Mouse (Mus musculus): ENCODE data around the gene Rabgap1l.

Gene Rabgap1l

DNA sequence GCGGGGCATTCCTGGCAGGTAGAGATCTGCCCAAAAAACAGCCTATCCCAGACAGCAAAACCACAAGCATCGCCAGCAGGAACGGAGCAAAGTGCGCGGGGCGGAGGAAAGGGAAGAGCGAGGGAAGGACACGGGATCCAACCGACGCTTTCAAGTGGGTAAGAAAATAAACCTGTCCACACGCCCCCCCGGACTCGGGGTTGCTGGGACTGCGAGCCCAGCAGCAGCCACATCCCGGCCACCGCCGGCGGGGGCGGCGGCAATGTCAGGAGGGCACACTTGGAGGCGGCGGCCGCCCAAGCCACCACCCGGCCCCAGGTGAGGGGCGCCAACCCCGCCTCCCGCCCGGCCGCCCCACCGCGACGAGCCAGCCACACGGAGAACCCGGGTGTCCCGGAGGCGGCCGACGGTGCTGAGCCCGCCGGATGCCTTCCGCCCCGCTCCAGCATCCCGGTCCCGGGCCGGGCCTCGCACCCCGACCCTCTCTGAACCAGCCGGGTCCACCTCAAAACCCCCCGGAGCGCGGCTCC lies 790 bp downstream of the Rabgap1l start:
- H3K9me3 ChIP-seq (ENCODE audit: low read length): no peaks in the 10 kb centered on the region
- H3K4me3 ChIP-seq (replicated peaks; ENCODE audit: low read length): peak overlapping the region; percentile 94
- H3K36me3 ChIP-seq (ENCODE audit: insufficient read depth, low read length): no peaks in the 10 kb centered on the region
- H3K27me3 ChIP-seq (ENCODE audit: insufficient read depth, low read length): peaks cover 13% of the 10 kb centered on the region
- H3K4me1 ChIP-seq (replicated peaks; ENCODE audit: low read depth, low read length): peaks cover 14% of the 10 kb centered on the region
- TF ChIP-seq POU5F1 (IDR thresholded peaks at IDR 0.05; ENCODE audit: borderline replicate concordance, low read length) (no peak), CTCF (conservative IDR thresholded peaks at IDR 0.05; ENCODE audit: low read length) (no peak)

- peak overlapping the region; percentile 94 for H3K4me3 ChIP-seq (replicated peaks; ENCODE audit: low read length)
- H3K4me1 ChIP-seq (replicated peaks; ENCODE audit: low read depth, low read length): peaks cover 14% of the 10 kb centered on the region
- no peaks in the 10 kb centered on the region for H3K9me3 ChIP-seq (ENCODE audit: low read length)
- H3K36me3 ChIP-seq (ENCODE audit: insufficient read depth, low read length): no peaks in the 10 kb centered on the region
- TF ChIP-seq NANOG (IDR thresholded peaks at IDR 0.05; ENCODE audit: borderline replicate concordance, low read length) (no peak), POU5F1 (IDR thresholded peaks at IDR 0.05; ENCODE audit: borderline replicate concordance, low read length) (no peak), CTCF (conservative IDR thresholded peaks at IDR 0.05; ENCODE audit: low read length) (no peak)
- H3K27me3 ChIP-seq (ENCODE audit: insufficient read depth, low read length): peaks cover 13% of the 10 kb centered on the region
Observed at GRCm38 (mm10) chr1:160791381-160792155, 1.4 kb downstream of the Rabgap1l start.

GRCm38 (mm10) chr1:160790630-160791029 lies 2.4 kb downstream of the Rabgap1l start:
- Histone ChIP-seq H3K27me3 (ENCODE audit: insufficient read depth, low read length) (peaks cover 13% of the 10 kb centered on the region), H3K9me3 (ENCODE audit: low read length) (no peaks in the 10 kb centered on the region), H3K4me3 (replicated peaks; ENCODE audit: low read length) (no peak overlapping the region), H3K4me1 (replicated peaks; ENCODE audit: low read depth, low read length) (peaks cover 14% of the 10 kb centered on the region), H3K36me3 (ENCODE audit: insufficient read depth, low read length) (no peaks in the 10 kb centered on the region)
- TF ChIP-seq POU5F1 (IDR thresholded peaks at IDR 0.05; ENCODE audit: borderline replicate concordance, low read length) (no peak), NANOG (IDR thresholded peaks at IDR 0.05; ENCODE audit: borderline replicate concordance, low read length) (no peak), CTCF (conservative IDR thresholded peaks at IDR 0.05; ENCODE audit: low read length) (no peak)

DNA sequence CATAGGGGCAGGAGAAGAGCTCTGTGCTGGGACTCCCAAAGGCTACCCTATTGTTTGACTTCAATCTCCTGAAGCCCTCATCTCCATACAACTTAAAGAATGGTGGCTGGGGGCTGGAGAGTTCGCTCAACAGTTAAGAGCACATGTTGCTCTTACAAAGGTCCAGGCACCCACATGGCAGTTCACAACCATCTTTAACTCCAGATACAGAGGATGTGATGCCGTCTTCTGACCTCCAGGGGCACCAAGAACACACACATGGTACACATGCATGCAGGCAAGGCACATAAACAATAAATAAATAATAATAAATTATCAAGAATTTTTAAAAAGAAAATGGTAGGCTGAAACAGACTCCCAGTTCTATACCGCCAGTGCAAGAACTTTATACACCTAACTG lies 3.1 kb downstream of the Rabgap1l start:
- H3K27me3 ChIP-seq (ENCODE audit: insufficient read depth, low read length): peaks cover 13% of the 10 kb centered on the region
- TF ChIP-seq CTCF (conservative IDR thresholded peaks at IDR 0.05; ENCODE audit: low read length): 0 out of 2 replicates have a peak, but pooled peaks have one; percentile 6
- no peak for TF ChIP-seq POU5F1 (IDR thresholded peaks at IDR 0.05; ENCODE audit: borderline replicate concordance, low read length)
- no peaks in the 10 kb centered on the region for H3K9me3 ChIP-seq (ENCODE audit: low read length)
- H3K36me3 ChIP-seq (ENCODE audit: insufficient read depth, low read length): no peaks in the 10 kb centered on the region
- H3K4me1 ChIP-seq (replicated peaks; ENCODE audit: low read depth, low read length): peaks cover 14% of the 10 kb centered on the region
- H3K4me3 ChIP-seq (replicated peaks; ENCODE audit: low read length): no peak overlapping the region

- no peaks in the 10 kb centered on the region for H3K9me3 ChIP-seq (ENCODE audit: low read length)
- H3K36me3 ChIP-seq (ENCODE audit: insufficient read depth, low read length): no peaks in the 10 kb centered on the region
- peaks cover 9% of the 10 kb centered on the region for H3K4me1 ChIP-seq (replicated peaks; ENCODE audit: low read depth, low read length)
- no peak for TF ChIP-seq POU5F1 (IDR thresholded peaks at IDR 0.05; ENCODE audit: borderline replicate concordance, low read length)
- no peak for TF ChIP-seq CTCF (conservative IDR thresholded peaks at IDR 0.05; ENCODE audit: low read length)
- no peak for TF ChIP-seq NANOG (IDR thresholded peaks at IDR 0.05; ENCODE audit: borderline replicate concordance, low read length)
- peaks cover 11% of the 10 kb centered on the region for H3K27me3 ChIP-seq (ENCODE audit: insufficient read depth, low read length)
- H3K4me3 ChIP-seq (replicated peaks; ENCODE audit: low read length): no peak overlapping the region
Observed at GRCm38 (mm10) chr1:160787926-160788325, 5.1 kb downstream of the Rabgap1l start.

DNA sequence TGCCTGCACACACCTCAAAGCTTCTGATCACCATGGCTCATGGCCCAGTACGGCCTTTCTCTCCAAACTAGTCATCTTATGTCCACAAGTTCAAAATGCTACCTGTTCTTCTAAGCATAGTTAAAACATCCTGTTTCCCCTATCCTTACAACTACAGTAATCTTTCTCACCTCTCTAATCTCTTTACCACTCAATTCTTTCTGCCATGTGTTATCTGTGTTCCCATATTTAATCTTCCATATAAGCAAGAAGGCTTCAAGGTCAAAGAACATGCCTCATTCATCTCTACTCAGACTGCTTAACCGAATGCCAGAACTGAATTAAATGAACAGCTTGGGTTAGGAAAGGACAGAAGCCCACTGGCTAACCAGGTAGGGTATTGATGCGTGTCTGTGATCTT lies 5.8 kb downstream of the Rabgap1l start:
- Histone ChIP-seq H3K27me3 (ENCODE audit: insufficient read depth, low read length) (peaks cover 11% of the 10 kb centered on the region), H3K36me3 (ENCODE audit: insufficient read depth, low read length) (no peaks in the 10 kb centered on the region), H3K4me3 (replicated peaks; ENCODE audit: low read length) (no peak overlapping the region), H3K4me1 (replicated peaks; ENCODE audit: low read depth, low read length) (peaks cover 9% of the 10 kb centered on the region), H3K9me3 (ENCODE audit: low read length) (no peaks in the 10 kb centered on the region)
- TF ChIP-seq NANOG (IDR thresholded peaks at IDR 0.05; ENCODE audit: borderline replicate concordance, low read length): no peak
- TF ChIP-seq CTCF (conservative IDR thresholded peaks at IDR 0.05; ENCODE audit: low read length): no peak
- no peak for TF ChIP-seq POU5F1 (IDR thresholded peaks at IDR 0.05; ENCODE audit: borderline replicate concordance, low read length)

GRCm38 (mm10) chr1:160786571-160786970 lies 6.4 kb downstream of the Rabgap1l start:
- H3K4me3 ChIP-seq (replicated peaks; ENCODE audit: low read length): no peak overlapping the region
- no peak for TF ChIP-seq POU5F1 (IDR thresholded peaks at IDR 0.05; ENCODE audit: borderline replicate concordance, low read length)
- no peak for TF ChIP-seq CTCF (conservative IDR thresholded peaks at IDR 0.05; ENCODE audit: low read length)
- TF ChIP-seq NANOG (IDR thresholded peaks at IDR 0.05; ENCODE audit: borderline replicate concordance, low read length): no peak

DNA sequence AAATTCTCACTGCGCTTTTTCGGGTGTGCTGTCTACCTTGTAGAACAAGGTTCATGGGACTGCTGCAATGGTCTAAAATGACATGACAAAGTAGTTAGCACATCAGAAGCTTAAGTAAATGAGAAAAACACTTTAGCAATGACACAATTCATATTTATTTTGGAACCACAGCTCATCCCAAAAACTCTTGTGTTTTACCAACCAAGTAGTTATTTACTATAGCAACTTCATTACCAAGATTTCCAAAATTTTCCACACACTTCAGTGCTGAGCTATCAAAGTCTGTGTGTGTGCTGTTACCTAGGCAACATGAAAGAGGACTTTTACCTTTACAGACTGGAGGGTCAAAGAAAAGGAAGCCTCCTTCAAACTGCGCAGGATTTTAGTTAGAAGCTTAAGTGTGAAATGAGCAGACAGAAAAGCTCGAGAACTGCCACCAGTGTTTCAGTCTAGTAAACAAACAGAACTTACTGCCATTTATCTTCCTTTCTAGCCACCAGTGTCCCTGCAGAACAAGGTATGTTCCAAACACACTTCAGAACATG lies 7.3 kb downstream of the Rabgap1l start:
- no peak for TF ChIP-seq NANOG (IDR thresholded peaks at IDR 0.05; ENCODE audit: borderline replicate concordance, low read length)
- no peak for TF ChIP-seq CTCF (conservative IDR thresholded peaks at IDR 0.05; ENCODE audit: low read length)
- no peak for TF ChIP-seq POU5F1 (IDR thresholded peaks at IDR 0.05; ENCODE audit: borderline replicate concordance, low read length)
- Histone ChIP-seq H3K36me3 (ENCODE audit: insufficient read depth, low read length) (no peaks in the 10 kb centered on the region), H3K27me3 (ENCODE audit: insufficient read depth, low read length) (0 out of 2 replicates have a peak, but pooled peaks cover 2% of the 10 kb centered on the region), H3K9me3 (ENCODE audit: low read length) (no peaks in the 10 kb centered on the region), H3K4me1 (replicated peaks; ENCODE audit: low read depth, low read length) (no peaks in the 10 kb centered on the region), H3K4me3 (replicated peaks; ENCODE audit: low read length) (no peak overlapping the region)

More at GRCm38 (mm10) chr1:160786571-160786970, 6.4 kb downstream of the Rabgap1l start:
- no peaks in the 10 kb centered on the region for H3K36me3 ChIP-seq (ENCODE audit: insufficient read depth, low read length)
- H3K4me1 ChIP-seq (replicated peaks; ENCODE audit: low read depth, low read length): peaks cover 4% of the 10 kb centered on the region
- H3K9me3 ChIP-seq (ENCODE audit: low read length): no peaks in the 10 kb centered on the region
- peaks cover 6% of the 10 kb centered on the region for H3K27me3 ChIP-seq (ENCODE audit: insufficient read depth, low read length)

All from E14TG2a.4 (cell line).